Mouse (Mus musculus): ENCODE data around the gene Dgcr6. TPM values are rescaled to one million over a fixed set of nuclear protein-coding genes. Genes with fewer than 3 reads are reported as not detected.

The Dgcr6 gene
- polyA plus RNA-seq, 1 experiment from 2014 or later = 151 TPM

DNA sequence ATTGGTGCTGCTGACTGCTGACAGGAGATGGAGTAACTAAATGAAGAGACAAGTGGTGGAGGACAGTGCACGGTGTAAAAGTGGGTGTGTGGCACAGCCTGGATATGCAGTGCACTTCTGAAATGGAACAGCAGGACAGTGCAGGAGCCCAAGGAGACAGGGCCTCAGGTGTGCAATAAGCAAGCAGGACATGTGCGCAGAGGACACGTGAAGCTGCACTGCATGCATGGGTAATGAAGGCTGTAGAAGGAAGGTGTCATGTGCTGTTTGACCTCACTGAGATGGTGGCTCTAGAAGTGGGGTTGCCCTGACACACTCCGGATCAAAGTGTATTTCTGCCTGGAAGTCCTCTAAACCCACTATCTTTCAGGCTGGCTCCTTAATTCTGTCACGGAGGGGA is 22.0 kb downstream of the Dgcr6 start:
- Histone ChIP-seq H3K4me1 (no peaks in the 10 kb centered on the region), H3K36me3 (replicated peaks) (peaks cover 64% of the 10 kb centered on the region), H3K27me3 (replicated peaks; ENCODE audit: low read depth, poor library complexity, severe bottlenecking) (no peaks in the 10 kb centered on the region), H3K4me3 (no peak overlapping the region), H3K27ac (replicated peaks) (no peak overlapping the region), H3K9me3 (no peaks in the 10 kb centered on the region)
- WGBS = 87% methylated on average over 5 of the region's 5 CpGs
- DNase-seq (ENCODE audit: low spot score) = no peak

DNA sequence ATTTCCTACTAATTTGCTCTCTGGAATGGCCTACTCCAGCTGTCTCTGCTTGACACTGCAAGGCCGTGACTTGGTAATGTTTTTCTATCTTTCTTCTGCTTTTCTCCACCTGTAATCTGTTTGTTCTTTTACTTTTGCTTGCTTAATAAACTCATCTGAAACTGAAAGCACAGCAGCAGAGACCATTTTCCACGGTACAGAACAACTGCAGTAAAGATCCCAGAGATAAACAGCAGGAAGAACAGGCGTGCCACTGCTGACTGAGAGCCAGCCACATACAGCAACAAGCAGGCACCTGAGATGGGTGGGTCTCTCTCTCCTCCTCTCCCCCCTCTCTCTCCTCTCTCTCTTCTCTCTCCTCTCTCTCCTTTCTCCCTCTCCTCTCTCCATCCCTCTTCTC is 22.5 kb downstream of the Dgcr6 start:
- no peak overlapping the region for H3K4me3 ChIP-seq
- H3K27me3 ChIP-seq (replicated peaks; ENCODE audit: low read depth, poor library complexity, severe bottlenecking) = no peaks in the 10 kb centered on the region
- no peak for DNase-seq (ENCODE audit: low spot score)
- H3K36me3 ChIP-seq (replicated peaks) = peaks cover 61% of the 10 kb centered on the region
- 75% methylated on average over 3 of the region's 3 CpGs for WGBS
- no peak overlapping the region for H3K27ac ChIP-seq (replicated peaks)
- no peaks in the 10 kb centered on the region for H3K4me1 ChIP-seq
- H3K9me3 ChIP-seq = no peaks in the 10 kb centered on the region

DNA sequence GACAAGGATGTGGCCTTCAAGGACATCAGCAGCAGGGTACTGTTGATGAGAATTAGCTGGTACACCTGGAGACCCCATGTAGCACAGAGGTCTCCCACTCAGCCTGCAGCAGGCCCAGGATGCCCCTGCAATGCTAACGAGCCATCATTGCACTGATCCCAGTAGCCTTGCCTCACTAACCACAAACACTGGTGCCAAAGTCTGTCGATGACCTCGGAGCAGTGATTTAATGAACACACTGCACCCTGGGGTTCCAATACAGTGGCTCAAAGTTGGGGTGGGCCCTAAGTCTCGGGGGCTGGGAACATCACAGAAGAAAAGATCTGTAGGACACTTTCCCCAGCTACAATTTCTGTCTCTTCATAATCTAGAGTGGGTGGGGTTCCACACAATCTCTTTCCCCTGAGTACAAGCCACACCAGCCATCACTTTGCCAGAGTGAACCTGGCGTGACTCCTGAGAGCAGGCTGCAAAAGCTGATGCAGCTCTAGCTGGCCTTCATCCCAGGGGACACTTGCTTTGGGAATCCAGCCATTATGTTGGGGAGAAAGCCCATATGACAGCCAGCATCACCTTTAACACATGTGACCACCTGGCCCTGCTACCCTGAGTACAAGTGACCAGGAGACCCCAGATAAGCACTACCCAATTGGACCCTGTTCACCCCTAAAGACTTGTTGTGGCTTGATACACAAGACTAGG is 25.8 kb downstream of the Dgcr6 start:
- DNase-seq (ENCODE audit: low spot score) = no peak
- H3K36me3 ChIP-seq (replicated peaks) = peaks cover 34% of the 10 kb centered on the region
- no peak overlapping the region for H3K27ac ChIP-seq (replicated peaks)
- no peaks in the 10 kb centered on the region for H3K27me3 ChIP-seq (replicated peaks; ENCODE audit: low read depth, poor library complexity, severe bottlenecking)
- H3K4me3 ChIP-seq = no peak overlapping the region
- H3K4me1 ChIP-seq = no peaks in the 10 kb centered on the region
- H3K9me3 ChIP-seq = no peaks in the 10 kb centered on the region
- WGBS = 84% methylated on average over 5 of the region's 5 CpGs

DNA sequence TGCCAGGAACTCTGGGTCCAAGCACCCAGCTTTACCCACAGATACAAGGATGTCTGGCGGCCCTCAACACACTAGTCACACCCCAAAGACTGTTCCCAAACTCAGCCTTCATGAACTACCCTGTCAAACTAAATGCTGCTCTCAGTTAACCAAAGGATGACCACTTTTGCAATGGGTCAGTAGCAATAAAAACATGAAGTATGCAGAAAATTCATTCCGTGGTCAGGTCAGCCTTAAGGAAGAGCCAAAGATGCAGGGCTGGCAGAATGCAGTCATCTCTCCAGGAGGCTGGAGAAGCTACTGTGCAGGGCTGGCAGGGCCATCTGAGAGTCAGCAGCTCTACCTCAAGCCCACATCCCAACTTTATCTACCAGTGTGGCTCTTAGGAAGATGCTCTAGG is 26.6 kb downstream of the Dgcr6 start:
- Histone ChIP-seq H3K27ac (replicated peaks) (no peak overlapping the region), H3K9me3 (no peaks in the 10 kb centered on the region), H3K4me1 (no peaks in the 10 kb centered on the region), H3K27me3 (replicated peaks; ENCODE audit: low read depth, poor library complexity, severe bottlenecking) (no peaks in the 10 kb centered on the region), H3K36me3 (replicated peaks) (peaks cover 27% of the 10 kb centered on the region), H3K4me3 (no peak overlapping the region)
- WGBS = 86% methylated on average over 2 of the region's 2 CpGs
- DNase-seq (ENCODE audit: low spot score) = no peak

DNA sequence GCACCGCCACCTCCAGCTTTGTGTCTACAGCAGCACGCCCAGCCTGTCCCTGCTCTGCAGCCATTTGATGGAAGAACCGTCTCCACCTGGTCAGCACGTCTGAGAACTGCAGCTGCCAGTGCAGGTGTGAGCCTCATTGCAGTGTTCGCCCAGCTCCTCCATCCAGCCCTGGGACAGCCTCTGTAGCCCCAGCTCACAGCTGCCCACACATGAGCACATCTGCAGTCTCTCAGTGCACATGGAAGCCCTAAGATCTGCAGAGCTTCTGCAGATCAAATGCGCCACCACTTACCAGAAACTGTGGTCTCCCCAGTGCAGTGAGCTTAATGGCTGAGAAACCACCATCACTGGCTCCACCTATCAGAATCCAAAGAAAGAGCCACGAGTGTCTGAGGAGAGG is 27.5 kb downstream of the Dgcr6 start:
- Histone ChIP-seq H3K4me3 (no peak overlapping the region), H3K4me1 (no peaks in the 10 kb centered on the region), H3K36me3 (replicated peaks) (peaks cover 24% of the 10 kb centered on the region), H3K9me3 (no peaks in the 10 kb centered on the region), H3K27me3 (replicated peaks; ENCODE audit: low read depth, poor library complexity, severe bottlenecking) (no peaks in the 10 kb centered on the region), H3K27ac (replicated peaks) (no peak overlapping the region)
- 88% methylated on average over 7 of the region's 7 CpGs for WGBS
- no peak for DNase-seq (ENCODE audit: low spot score)

DNA sequence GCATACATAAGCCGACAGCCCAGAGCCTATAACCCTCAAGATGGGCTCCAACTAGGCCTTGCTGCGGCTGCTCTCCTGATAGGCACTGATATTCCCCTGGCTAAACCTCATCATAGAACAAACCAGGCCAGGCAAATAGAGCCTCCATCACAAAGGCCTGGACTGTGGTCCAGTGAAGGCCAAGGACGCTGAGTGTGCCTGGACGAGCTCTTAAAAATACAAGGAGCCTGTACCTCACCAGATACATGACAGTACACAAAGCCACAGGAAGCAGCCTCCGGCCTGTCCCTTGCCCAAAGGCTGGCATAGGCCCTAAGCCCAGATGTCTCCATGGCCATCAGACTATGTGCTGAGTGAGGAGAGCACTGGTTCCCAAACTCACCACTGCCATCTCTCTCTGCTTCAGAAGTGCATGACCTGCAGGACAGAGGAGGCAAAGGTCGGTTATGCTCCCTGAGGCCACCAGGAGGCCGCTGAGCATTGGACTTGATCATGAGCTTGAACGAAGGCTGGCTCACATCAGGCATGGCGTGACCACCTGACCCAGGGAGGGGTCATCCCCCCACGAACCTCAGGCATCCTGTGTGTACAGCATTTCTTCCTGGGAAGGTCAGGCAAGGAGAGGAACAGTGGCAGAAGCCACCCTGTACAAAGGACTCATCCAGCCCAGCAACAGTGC is 28.6 kb downstream of the Dgcr6 start:
- 81% methylated on average over 10 of the region's 10 CpGs for WGBS
- H3K27ac ChIP-seq (replicated peaks) = no peak overlapping the region
- no peak overlapping the region for H3K4me3 ChIP-seq
- H3K9me3 ChIP-seq = no peaks in the 10 kb centered on the region
- no peaks in the 10 kb centered on the region for H3K27me3 ChIP-seq (replicated peaks; ENCODE audit: low read depth, poor library complexity, severe bottlenecking)
- no peak for DNase-seq (ENCODE audit: low spot score)
- peaks cover 24% of the 10 kb centered on the region for H3K36me3 ChIP-seq (replicated peaks)
- H3K4me1 ChIP-seq = no peaks in the 10 kb centered on the region

DNA sequence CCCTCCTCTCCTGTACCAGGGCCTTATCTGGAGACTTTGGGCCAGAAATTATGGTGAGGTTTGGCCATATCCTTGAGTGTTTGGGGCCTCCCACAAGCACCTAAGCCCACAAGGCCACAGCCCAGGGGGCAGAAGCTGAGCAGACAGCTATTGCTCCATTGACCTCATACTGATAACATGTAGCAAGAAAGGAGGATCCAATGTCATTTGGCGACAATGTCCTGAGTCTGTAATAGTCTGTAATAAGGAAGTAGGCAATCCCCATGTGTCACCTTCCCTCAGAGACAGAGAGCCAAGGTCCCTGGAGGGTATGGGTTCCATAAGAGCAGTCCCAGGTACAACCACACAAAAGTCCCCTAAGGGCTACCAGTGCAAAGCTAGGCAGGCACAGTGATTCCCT is 29.6 kb downstream of the Dgcr6 start:
- peaks cover 3% of the 10 kb centered on the region; the same call in 1 of the 2 replicates for H3K4me1 ChIP-seq
- peaks cover 2% of the 10 kb centered on the region for H3K27me3 ChIP-seq (replicated peaks; ENCODE audit: low read depth, poor library complexity, severe bottlenecking)
- H3K27ac ChIP-seq (replicated peaks) = no peak overlapping the region
- H3K36me3 ChIP-seq (replicated peaks) = peaks cover 17% of the 10 kb centered on the region
- no peaks in the 10 kb centered on the region for H3K9me3 ChIP-seq
- no peak for DNase-seq (ENCODE audit: low spot score)
- WGBS = 88% methylated on average over 1 of the region's 1 CpGs
- H3K4me3 ChIP-seq = no peak overlapping the region

DNA sequence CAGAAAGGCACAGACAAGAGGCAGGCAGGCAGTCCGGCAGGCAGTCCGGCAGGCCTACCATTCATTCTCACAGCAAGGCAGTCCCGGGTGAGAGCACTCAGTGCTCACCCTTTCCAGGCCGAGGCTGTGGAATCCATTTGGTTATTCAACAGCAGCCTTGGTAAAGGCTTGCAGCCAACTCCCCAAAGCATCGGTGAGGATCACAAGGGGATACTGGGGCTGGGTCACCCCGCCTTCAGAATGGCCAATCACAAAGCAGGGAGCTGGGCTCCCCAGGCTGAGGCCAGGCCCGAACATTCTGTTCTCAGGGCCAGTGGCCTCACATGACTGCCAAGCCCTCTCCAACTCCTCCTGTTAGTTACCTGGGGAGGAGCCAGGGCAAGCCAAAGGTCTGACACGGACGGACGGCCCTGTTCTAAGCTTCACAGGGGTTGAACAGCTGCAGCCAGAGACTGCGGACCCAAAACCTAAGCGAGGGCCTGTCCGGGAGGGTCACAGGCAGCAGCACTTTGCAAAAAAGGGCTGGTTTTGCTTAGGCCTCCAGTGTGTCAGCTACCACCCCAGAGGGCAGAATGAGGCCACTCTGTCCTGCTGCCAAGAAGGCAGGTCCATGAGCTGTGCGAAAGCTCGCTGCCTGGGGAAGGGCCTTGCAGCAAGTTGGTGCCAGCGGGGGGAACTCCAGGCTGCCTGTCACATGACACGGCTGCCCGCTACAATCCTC is 30.7 kb downstream of the Dgcr6 start:
- WGBS = 85% methylated on average over 18 of the region's 18 CpGs
- Histone ChIP-seq H3K27me3 (replicated peaks; ENCODE audit: low read depth, poor library complexity, severe bottlenecking) (peaks cover 11% of the 10 kb centered on the region), H3K36me3 (replicated peaks) (peaks cover 14% of the 10 kb centered on the region), H3K27ac (replicated peaks) (peak overlapping the region; percentile 19; the same call in 1 of the 2 replicates), H3K4me1 (peaks cover 14% of the 10 kb centered on the region), H3K9me3 (no peaks in the 10 kb centered on the region), H3K4me3 (no peak overlapping the region)
- DNase-seq (ENCODE audit: low spot score) = no peak

DNA sequence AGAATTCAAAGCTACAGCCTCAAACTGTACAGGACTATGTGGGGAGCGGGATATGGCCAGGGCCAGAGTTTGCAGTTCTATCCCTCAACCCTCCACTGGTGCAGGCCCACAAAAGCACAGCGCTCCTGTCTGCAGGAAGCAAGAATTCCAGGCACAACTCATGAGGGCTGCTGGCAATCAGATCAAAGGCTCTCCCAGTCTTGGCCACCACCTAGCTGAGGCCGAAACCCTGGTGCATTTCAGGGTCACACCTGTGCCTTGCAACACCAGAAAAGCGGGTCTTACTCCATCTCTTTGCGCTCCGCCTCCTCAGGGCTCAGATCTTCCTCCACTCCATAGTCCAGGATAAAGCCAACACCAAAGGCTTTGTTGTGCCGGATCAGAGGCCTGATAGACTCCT is 31.6 kb downstream of the Dgcr6 start:
- H3K4me1 ChIP-seq = peaks cover 22% of the 10 kb centered on the region
- H3K4me3 ChIP-seq = no peak overlapping the region
- no peak overlapping the region for H3K27ac ChIP-seq (replicated peaks)
- peaks cover 11% of the 10 kb centered on the region for H3K27me3 ChIP-seq (replicated peaks; ENCODE audit: low read depth, poor library complexity, severe bottlenecking)
- H3K9me3 ChIP-seq = no peaks in the 10 kb centered on the region
- 91% methylated on average over 7 of the region's 7 CpGs for WGBS
- DNase-seq (ENCODE audit: low spot score) = no peak
- H3K36me3 ChIP-seq (replicated peaks) = peaks cover 9% of the 10 kb centered on the region

DNA sequence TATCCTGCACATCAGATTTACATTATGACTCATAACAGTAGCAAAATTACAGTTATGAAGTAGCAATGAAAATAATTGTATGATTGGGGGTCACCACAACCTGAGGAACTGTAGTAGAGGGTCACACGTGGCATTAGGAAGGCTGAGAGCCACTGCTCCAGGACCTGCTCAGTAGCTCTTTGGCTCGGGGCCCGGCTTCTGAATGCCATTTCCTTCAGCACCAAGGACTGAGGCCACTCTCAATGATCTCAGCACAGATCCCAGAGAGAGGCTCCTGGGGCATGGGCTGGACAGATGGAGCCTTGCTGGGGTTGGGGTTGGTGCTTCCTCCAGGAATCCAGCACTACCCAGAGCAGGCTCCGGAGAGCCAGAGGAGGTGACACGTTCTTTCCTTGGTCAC is 34.4 kb downstream of the Dgcr6 start:
- H3K4me1 ChIP-seq = peaks cover 33% of the 10 kb centered on the region
- no peak overlapping the region for H3K4me3 ChIP-seq
- no peaks in the 10 kb centered on the region for H3K9me3 ChIP-seq
- no peaks in the 10 kb centered on the region for H3K36me3 ChIP-seq (replicated peaks)
- DNase-seq (ENCODE audit: low spot score) = no peak
- 92% methylated on average over 5 of the region's 5 CpGs for WGBS
- no peak overlapping the region for H3K27ac ChIP-seq (replicated peaks)
- peaks cover 17% of the 10 kb centered on the region for H3K27me3 ChIP-seq (replicated peaks; ENCODE audit: low read depth, poor library complexity, severe bottlenecking)

DNA sequence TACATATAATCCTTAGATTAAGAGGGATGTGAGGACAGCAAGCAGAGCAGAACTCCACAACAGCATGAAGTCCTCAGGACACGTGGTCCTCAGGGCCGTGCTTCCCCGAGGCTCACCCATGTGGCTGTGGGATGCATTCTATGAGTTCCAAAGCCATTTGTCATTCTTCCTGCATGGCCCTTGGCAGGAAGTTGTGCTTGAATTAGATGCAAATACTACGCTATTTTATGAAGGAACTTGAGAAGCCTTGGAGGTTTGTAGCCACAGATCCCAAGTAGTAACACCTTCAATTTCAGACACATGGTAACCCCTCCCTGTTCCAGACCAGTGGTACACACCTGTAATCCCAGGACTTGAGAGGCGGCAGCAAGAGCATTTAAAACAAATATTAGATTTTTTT is 43.7 kb downstream of the Dgcr6 start:
- H3K9me3 ChIP-seq = no peaks in the 10 kb centered on the region
- H3K4me3 ChIP-seq = no peak overlapping the region
- H3K36me3 ChIP-seq (replicated peaks) = no peaks in the 10 kb centered on the region
- no peak for DNase-seq (ENCODE audit: low spot score)
- no peaks in the 10 kb centered on the region for H3K4me1 ChIP-seq
- no peak overlapping the region for H3K27ac ChIP-seq (replicated peaks)
- H3K27me3 ChIP-seq (replicated peaks; ENCODE audit: low read depth, poor library complexity, severe bottlenecking) = no peaks in the 10 kb centered on the region
- 72% methylated on average over 5 of the region's 5 CpGs for WGBS

DNA sequence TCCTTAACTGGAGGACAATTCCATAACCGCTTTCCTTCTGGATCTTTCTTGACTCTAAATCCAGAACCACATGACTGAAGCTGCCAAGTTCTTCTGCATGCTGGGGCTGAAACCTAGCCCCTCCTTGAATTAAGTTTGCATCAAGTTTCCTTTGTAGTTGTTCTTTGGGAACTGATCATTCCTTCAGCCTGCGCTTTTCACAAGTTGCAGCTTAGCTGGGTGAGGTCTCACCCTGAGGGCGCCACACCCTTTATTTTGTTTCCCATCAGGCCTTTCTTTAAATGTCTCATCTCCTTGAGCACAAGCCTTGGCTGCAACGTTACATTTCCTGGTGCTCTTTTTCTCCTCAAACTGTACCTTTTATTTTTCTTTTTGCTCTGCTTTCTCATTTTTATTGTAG is 50.2 kb downstream of the Dgcr6 start:
- no peak for DNase-seq (ENCODE audit: low spot score)
- no peaks in the 10 kb centered on the region for H3K9me3 ChIP-seq
- H3K27me3 ChIP-seq (replicated peaks; ENCODE audit: low read depth, poor library complexity, severe bottlenecking) = no peaks in the 10 kb centered on the region
- no peak overlapping the region for H3K4me3 ChIP-seq
- 74% methylated on average over 4 of the region's 4 CpGs for WGBS
- H3K27ac ChIP-seq (replicated peaks) = no peak overlapping the region
- H3K36me3 ChIP-seq (replicated peaks) = no peaks in the 10 kb centered on the region
- H3K4me1 ChIP-seq = peaks cover 7% of the 10 kb centered on the region

DNA sequence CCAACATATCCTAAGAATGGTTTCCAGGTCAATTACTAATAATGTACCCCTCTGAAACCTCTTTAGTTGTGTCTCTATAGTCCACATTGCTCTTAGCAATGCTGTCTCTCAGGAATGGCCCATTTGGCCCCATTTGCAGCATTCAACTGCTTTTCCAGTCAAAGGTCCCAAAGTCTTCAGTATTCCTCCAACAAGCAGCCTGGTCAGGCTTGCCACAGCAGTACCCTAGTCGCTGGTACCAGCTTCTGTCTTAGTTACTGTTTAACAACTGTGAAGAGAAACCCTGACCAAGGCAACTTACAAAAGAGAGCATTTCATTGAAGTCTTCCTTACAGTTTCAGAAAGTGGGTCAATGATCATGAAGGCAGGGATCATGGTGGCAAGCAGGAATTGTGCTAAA is 50.7 kb downstream of the Dgcr6 start:
- Histone ChIP-seq H3K4me3 (no peak overlapping the region), H3K9me3 (no peaks in the 10 kb centered on the region), H3K27me3 (replicated peaks; ENCODE audit: low read depth, poor library complexity, severe bottlenecking) (no peaks in the 10 kb centered on the region), H3K4me1 (peaks cover 7% of the 10 kb centered on the region), H3K36me3 (replicated peaks) (no peaks in the 10 kb centered on the region), H3K27ac (replicated peaks) (no peak overlapping the region)
- WGBS = 96% methylated on average over 1 of the region's 1 CpGs
- DNase-seq (ENCODE audit: low spot score) = no peak

All from embryonic facial prominence, embryonic 10.5 days (tissue).